Mouse (Mus musculus) ZHBTc4 (cell line): ENCODE data around the gene Aox4.
A peak's percentile ranks its signal among the peaks of the same experiment; 100 is the strongest.

Source experiments
- DNase-seq: peaks from one replicate; pipeline ENCODE4 v3.0.0-alpha.2; 2011; ENCODE audit warnings: low read depth, low spot score

The Aox4 gene

GRCm38 (mm10) chr1:58301073-58301472 lies 90.9 kb downstream of the Aox4 start:
- DNase-seq, result no peak

- DNase-seq, result no peak
These were observed 91.8 kb downstream of the Aox4 start for GRCm38 (mm10) chr1:58302015-58302414.

- no peak for DNase-seq
These were observed 92.8 kb downstream of the Aox4 start for GRCm38 (mm10) chr1:58303009-58303408.

- DNase-seq, result peak; percentile 40
These were observed 93.5 kb downstream of the Aox4 start for GRCm38 (mm10) chr1:58303726-58304125.

DNA sequence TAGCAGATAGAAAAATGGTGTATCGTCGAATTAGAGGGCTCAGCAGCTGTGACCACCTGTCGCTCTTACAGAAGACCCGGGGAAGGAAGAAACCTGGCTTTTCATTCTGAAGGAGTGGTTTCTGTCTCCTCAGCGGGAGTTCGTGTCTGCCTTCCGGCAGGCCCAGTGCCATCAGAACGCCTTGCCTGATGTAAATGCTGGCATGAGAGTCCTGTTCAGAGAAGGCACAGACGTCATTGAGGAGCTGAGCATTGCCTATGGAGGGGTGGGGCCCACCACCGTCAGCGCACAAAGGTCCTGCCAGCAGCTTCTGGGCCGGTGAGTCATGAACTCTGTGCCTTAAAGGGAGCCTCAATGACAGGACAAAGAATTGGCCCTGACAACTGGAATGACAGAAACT lies 94.1 kb downstream of the Aox4 start:
- DNase-seq, result peak; percentile 82

- DNase-seq, result no peak
These were observed 97.0 kb downstream of the Aox4 start for GRCm38 (mm10) chr1:58307181-58307580.

DNA sequence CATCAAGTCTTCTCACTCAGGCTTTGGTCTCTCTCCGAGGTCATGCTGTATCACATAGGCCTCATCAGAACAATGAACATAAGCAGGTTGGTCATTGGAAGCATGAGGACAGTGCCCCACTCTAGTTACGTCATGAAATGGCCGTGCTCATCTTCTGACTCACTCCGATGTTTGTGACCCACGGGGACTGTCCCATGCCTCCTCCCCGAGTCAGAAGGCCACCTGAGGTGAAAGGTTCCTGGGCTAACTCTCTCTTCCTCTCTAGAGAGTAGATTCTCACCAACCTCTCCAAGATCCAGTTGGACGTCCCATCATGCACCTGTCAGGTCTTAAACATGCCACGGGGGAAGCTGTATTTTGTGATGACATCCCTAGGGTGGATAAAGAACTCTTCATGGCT lies 98.4 kb downstream of the Aox4 start:
- DNase-seq, result no peak

DNA sequence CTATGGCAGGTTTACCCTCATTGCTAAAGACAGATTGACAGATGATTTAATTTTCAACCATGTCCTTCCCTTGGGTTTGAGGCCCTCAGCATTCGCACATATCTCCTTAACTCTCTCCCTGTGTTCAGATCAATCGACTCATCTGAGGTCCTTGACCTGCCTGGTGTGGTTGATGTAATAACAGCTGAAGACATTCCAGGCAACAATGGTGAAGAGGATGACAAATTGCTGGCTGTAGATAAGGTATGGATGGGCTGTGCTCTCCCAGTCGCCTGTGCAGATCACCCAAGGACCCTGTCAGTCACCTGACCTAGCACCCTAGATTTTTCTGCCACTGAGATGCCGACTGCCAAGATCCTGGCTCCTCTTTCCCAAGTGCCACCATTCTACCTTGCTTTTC lies 99.7 kb downstream of the Aox4 start:
- DNase-seq, result no peak

DNA sequence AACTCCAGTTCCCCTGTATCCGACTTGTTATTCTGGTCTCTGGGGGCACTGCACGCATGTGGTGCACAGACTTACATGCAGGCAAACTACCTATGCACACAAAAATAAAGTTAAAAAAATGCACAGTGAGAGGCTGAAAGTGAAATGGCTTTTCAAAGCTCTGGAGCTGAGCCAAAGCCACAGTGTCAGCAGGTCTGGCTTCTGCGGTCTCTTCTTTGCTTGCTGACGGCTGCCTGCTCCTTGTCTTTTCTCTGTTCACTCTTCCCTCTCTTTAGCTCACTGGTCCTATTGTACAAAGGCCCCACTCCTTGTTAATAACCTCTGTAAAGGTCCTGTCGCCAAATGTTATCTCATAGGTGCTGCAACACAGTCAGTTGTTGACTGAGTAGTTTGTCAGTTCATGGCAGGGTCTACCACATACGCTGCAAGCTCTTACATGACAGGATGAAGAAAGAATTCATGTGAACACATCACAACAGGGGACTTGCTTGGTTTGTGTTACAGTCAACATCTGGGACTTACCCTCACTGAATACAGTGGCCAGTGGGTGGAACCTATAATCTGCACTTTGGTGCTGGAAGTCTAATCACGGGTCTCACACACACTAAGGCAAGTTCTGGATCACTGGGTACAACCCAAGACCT lies 101.1 kb downstream of the Aox4 start:
- DNase-seq, result no peak

DNA sequence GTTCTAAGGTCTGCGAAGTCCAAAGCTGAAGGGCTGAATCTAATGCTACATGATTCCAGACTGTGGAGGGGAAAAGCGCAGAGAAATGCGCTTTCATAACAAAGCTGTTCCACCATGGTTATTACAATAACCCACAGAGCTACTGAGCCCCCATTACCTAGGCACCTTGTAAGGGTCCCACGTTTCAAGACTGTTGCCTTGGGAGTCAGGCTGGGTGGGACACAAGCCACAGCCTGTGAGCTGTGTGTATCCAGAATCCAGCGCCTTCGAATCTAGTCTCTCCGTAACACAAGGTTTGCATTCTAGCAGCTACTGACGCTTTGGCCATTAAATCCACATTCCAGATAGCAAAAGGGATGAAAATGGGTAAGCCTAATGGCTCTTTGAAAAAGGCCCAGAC lies 103.0 kb downstream of the Aox4 start:
- DNase-seq, result no peak

DNA sequence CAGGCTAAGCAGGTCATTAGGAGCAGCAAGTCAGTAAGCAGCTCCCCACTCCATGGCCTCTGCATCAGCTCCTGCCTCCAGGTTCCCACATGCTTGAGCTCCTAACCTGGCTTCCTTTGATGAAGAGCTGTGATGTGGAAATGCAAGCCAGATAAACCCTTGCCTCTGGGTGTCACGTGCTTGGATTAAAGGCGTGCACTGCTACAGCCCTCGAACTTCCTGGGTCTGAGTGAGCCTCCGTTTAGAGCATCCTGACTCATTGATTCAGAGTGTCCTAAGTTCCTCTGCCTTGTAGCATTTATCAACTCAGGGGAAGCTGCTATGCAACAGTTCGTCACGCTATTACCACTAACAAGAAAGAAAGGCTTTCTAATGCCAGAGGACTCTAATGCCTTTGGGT lies 105.3 kb downstream of the Aox4 start:
- DNase-seq, result no peak
